Mouse (Mus musculus): ENCODE data around the gene Trub2. TPM values are rescaled to one million over a fixed set of nuclear protein-coding genes. Genes with fewer than 3 reads are reported as not detected.
"Not testable (repeated sequence)": the region's sequence is repeated elsewhere in the genome, so short reads cannot be mapped to it uniquely, and the experiment has no call there.

Trub2 gene
- total RNA-seq, 2 experiments from 2014 or later: 56.8 to 57.3 TPM

- DNase-seq (ENCODE audit: low spot score in 2 of 2): not testable (repeated sequence)
Measured at GRCm38 (mm10) chr2:29781256-29781655, 7.0 kb downstream of the Trub2 start.

GRCm38 (mm10) chr2:29773323-29773722, 15.0 kb downstream of the Trub2 start:
- no peak for DNase-seq (ENCODE audit: low spot score in 2 of 2)

- DNase-seq (ENCODE audit: low spot score in 2 of 2): peak in 1 of 2 experiments; percentile 14
Measured at GRCm38 (mm10) chr2:29771611-29772461, 16.5 kb downstream of the Trub2 start.

DNA sequence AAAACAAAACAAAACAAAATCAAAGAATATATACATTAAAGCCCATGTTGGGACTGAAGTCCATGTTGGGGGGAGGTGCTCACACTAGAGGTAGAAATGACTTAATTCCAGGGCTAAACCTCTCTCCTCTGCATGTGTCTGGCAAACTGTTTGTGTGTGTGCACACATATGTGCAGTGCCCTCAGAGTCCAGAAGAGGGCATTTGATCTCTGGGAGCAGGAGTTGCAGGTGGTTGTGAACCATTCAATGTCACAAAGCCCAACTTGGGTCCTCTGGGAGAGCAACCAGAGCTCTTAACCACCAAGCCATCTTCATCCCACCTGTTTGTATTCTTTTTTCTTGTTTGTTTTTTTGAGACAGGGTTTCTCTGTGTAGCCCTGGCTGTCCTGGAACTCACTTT, 18.1 kb downstream of the Trub2 start:
- DNase-seq (ENCODE audit: low spot score in 2 of 2): no peak

GRCm38 (mm10) chr2:29768901-29769300, 19.4 kb downstream of the Trub2 start:
- no peak for DNase-seq (ENCODE audit: low spot score in 2 of 2)

DNA sequence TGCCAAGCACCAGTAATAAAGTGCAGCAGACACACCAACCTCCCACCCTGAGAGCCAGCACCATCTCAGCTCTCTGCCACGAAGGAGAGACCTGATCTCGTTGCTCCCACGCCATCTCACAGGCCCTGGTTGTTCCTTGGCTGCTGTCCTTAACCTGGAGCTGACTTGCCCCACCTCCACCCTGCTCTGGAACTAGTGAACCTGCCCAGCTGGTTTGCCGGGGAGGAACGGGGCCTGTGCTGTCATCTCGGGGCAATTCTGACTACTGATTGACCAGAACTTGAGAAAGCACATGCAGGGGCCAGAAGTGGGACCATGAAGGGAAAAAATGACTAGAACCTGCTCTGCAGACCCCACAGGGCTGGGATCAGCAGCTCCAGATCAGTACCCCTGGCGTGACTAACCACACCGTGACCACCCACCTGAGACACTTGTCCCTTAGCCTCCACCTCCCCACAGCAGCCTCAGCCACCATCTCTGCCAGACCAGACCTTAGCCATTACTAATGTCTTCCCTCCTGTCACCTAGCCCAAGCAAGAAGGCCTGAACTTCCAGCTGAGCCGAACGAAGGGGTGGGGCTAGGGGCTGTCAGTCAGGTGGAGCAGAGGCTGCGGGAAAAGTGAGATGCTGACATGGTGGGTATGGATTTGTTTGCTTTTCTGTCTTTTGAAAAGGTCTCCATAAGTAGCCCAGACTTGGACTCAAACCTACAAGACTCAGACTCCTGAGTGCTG, 20.2 kb downstream of the Trub2 start:
- no peak for DNase-seq (ENCODE audit: low spot score in 2 of 2)

DNA sequence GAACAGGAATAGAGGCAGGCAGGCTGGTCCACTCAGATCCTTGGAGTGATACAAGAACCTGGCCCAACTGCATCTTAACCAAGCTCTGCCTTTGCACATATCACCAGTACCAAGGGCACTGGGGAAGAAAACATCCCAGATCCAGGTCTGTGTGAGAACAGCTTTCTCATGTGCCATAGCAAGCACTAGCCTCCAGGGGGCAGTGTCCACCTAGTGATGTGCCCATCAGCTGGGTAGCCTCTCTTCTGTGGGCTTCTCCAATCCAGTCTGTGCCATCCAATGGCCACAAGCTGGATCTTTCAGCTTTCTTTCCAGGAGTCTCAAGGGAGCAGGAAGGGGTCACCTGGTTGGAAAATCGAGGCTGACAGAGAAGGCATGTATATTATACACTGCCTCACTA, 23.5 kb downstream of the Trub2 start:
- DNase-seq (ENCODE audit: low spot score in 2 of 2): peak; percentile 41 to 51

DNA sequence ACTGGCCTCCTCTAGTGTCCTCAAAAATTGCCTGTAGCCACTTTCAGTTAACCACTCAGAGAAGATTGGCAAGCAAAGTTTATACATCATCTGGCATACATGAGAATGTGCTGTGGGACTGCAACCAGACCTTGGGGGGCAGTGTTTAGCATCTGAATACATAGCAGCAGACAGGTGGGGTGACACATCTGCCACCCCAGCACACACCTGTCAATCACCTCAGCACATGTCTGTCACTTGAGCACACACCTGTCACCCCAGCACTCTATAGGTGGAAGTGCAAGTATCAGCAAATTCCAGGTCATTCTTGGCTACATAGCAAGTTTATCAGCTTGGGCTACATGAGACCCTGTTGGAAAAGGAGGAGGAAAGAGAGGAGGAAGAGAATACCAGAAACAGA, 32.6 kb downstream of the Trub2 start:
- no peak for DNase-seq (ENCODE audit: low spot score in 2 of 2)

GRCm38 (mm10) chr2:29752397-29752796, 35.9 kb downstream of the Trub2 start:
- DNase-seq (ENCODE audit: low spot score in 2 of 2): no peak

DNA sequence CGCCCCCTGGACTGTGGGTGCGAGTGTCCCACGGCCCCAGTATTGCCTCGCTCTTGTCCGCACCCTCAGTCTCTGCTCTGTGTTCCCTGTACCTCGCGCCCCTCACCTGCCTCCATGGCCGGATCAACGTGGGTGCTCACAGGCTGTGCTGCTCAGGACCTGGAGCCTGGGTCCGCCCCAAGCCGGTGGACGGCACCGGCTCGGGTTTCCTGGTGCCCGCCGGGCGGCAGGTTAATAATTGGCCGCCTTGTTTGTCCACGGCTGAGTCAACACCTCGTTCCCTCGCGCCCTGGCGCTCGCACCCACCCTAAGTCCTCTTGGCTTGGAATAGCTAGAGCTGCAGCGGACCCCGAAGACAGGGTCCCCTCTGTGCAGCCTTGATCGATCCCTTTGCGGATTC, 36.8 kb downstream of the Trub2 start, which contains the start of gene Gm13420:
Gm13420 (minus strand) TSS at position 189 of the 400 bp plus-strand sequence.
- no peak for DNase-seq (ENCODE audit: low spot score in 2 of 2)

GRCm38 (mm10) chr2:29748499-29748898, 39.8 kb downstream of the Trub2 start:
- no peak for DNase-seq (ENCODE audit: low spot score in 2 of 2)

DNA sequence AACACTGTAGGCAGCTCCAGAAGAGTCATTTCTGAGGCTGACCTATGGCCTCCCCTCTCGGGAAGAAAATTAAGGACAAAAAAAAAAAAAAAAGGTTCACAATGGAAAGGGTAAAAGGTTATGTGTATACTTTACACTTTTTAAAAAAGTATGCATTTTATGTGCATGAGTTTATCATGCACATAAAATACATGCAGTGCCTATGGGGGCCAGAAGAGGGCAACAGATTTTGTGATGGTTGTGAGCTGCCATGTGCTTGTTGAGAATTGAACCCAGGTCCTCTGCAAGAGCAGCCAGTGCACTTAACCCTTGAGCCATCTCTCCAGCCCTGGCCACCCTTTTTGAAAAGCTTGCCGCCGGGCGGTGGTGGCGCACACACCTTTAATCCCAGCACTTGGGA, 40.5 kb downstream of the Trub2 start:
- DNase-seq (ENCODE audit: low spot score in 2 of 2): no peak

DNA sequence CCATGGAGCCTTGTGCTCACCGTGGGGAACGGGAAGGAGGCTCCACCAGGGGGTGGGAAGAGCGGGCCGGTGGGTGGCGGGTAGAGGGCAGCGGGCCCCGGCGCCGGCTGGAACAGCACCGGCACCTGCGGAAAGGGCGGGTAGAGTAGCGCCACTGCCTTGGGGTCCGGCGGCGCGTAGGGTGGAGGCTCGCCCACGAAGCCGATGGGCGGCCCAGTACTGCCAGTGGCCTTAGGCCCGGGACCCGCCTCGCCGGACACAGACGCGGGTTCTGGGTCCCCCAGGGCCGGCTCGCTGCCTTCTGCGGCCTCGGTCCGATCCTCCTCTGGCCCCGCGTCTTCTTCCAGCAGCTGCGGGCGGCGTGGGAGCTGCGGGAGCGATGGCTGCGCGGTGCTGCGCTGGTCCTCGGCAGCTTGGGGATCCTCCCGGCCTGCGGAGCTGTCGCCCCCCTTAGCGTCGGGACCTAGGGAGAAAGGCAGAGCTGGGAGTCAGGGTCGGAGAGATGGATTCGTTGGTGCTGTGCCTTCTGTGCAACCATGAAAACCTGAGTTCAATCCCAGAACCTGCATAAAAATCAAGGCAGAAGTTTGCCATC, 41.0 kb downstream of the Trub2 start:
- no peak for DNase-seq (ENCODE audit: low spot score in 2 of 2)

DNA sequence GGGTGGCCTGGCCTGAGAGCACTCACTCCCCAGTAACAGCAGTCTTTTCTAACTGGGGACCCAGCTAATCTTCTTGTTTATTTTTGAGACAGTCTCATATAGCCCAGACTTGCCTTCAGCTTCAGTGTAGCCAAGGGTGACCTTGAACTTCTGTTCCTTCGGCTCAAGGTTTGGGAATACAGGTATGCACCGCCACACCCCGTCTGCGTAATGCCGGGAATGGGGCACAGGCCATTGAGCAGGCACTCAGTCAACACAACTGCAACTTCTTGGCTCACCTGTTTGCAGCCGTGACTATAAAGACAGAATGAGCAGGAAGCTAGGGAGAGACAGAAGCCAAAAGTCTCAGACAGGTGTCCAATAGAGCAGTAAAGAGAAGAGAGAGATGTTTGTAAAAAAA, 44.0 kb downstream of the Trub2 start:
- DNase-seq (ENCODE audit: low spot score in 2 of 2): no peak

GRCm38 (mm10) chr2:29741207-29741606, 47.1 kb downstream of the Trub2 start:
- DNase-seq (ENCODE audit: low spot score in 2 of 2): no peak

DNA sequence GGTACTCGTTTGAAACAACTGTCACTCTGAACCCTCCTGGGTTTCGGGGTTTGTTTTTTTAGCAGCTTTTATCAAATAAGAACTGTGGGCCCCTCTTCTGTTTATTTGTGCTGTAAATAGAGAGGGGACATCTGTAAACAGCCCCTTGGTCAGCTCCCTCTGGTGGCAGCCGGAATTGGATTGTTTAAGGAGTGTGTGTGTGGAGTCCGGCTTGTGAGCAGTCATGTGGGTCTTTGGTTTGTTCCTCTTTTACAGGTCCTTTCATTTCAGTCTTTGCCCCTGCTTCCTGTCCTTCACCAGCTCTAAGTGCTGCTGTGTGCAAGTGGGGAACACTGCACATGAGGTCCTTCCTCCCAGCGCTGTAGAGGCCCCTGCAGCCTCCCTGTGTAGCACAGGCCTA, 48.9 kb downstream of the Trub2 start:
- DNase-seq (ENCODE audit: low spot score in 2 of 2): no peak

- no peak for DNase-seq (ENCODE audit: low spot score in 2 of 2)
Measured at GRCm38 (mm10) chr2:29738799-29739198, 49.5 kb downstream of the Trub2 start.

GRCm38 (mm10) chr2:29737209-29737925, 50.9 kb downstream of the Trub2 start:
- no peak for DNase-seq (ENCODE audit: low spot score in 2 of 2)

- DNase-seq (ENCODE audit: low spot score in 2 of 2): no peak
Measured at GRCm38 (mm10) chr2:29735708-29736107, 52.6 kb downstream of the Trub2 start.

- no peak for DNase-seq (ENCODE audit: low spot score in 2 of 2)
Measured at GRCm38 (mm10) chr2:29733348-29733747, 55.0 kb downstream of the Trub2 start.

- no peak for DNase-seq (ENCODE audit: low spot score in 2 of 2)
Measured at GRCm38 (mm10) chr2:29732559-29732958, 55.7 kb downstream of the Trub2 start.
